Mouse (Mus musculus) liver, adult 2 months (tissue): Measurements from ENCODE around the gene Hnf4a.

Source experiments
- CTCF ChIP-seq: fragments of 200-500 bp; IDR thresholded peaks from 2 replicates; pipeline ENCODE4 v1.5.1; 2011; ENCODE audit warnings: low read depth, low read length, control low read depth
- POLR2A ChIP-seq: fragments of 200-500 bp; IDR thresholded peaks from 2 replicates; pipeline ENCODE4 v1.6.1; 2011; ENCODE audit warnings: low read length, control low read depth; ENCODE audit not compliant: insufficient read depth; ENCODE audit errors: extremely low read depth

- TF ChIP-seq POLR2A (peak; percentile 58), CTCF (0 out of 2 replicates have a peak, but pooled peaks have one; percentile 10)
These were observed 68.6 kb downstream of the Hnf4a start for GRCm38 (mm10) chr2:163575248-163575647.
